ENCODE assay signal across 22 mouse cellular contexts in genomic region chr19:57170880-57171279, GRCm38 (mm10).
A peak's percentile ranks its signal among the peaks of the same experiment; 100 is the strongest.
DNase-seq lines count a peak whose midpoint lies in the region; ATAC-seq and TF ChIP-seq lines count a peak whose summit lies in the region.
"Had no signal": no experiment of that assay in that cellular context is flagged by ENCODE, and none has a peak within 500 bp of the region (broad histone marks: within the 10 kb centered on the region; RNA-seq: fewer than 3 reads in every experiment).

No protein-coding gene starts in this region.

- H3K27me3 ChIP-seq in heart, adult 2 months (ENCODE audit: control insufficient read depth, insufficient read depth, low read length), result no peaks in the 10 kb centered on the region
- H3K27me3 ChIP-seq in heart, embryonic 13.5 days (replicated peaks), result no peaks in the 10 kb centered on the region
- no peaks in the 10 kb centered on the region for H3K27me3 ChIP-seq in liver, embryonic 16.5 days (ENCODE audit: control insufficient read depth, insufficient read depth, low read depth, low read length)
- no peaks in the 10 kb centered on the region for H3K27me3 ChIP-seq in liver, postnatal 0 days (ENCODE audit: insufficient read depth, low read length)
- no peaks in the 10 kb centered on the region; the same call in 1 of the 2 replicates for H3K27me3 ChIP-seq in liver, embryonic 11.5 days (replicated peaks; ENCODE audit: control insufficient read depth, insufficient read depth, low read length)
- H3K27me3 ChIP-seq: CH12.LX, Patski had no signal

- intact Hi-C loops in heart, adult 2 months (cut with DNase I), result no loop called here
- intact Hi-C loops in heart, postnatal 14 days (cut with DNase I), result no loop called here

- TF ChIP-seq CTCF in heart, adult 2 months (IDR thresholded peaks at IDR 0.05), result no peak
- no peak for TF ChIP-seq CTCF in liver, postnatal 0 days (IDR thresholded peaks at IDR 0.05; ENCODE audit: low read depth)

- H3K9me3 ChIP-seq in heart, embryonic 13.5 days, result no peaks in the 10 kb centered on the region
- H3K9me3 ChIP-seq in liver, embryonic 16.5 days (replicated peaks; ENCODE audit: control insufficient read depth, low read length), result no peaks in the 10 kb centered on the region
- H3K9me3 ChIP-seq in liver, postnatal 0 days (ENCODE audit: low read length), result no peaks in the 10 kb centered on the region
- H3K9me3 ChIP-seq in liver, embryonic 11.5 days (ENCODE audit: control insufficient read depth, low read length), result no peaks in the 10 kb centered on the region
- H3K9me3 ChIP-seq: G1E had no signal

- no peak for TF ChIP-seq POLR2A in heart, adult 2 months (IDR thresholded peaks at IDR 0.05; ENCODE audit: insufficient read depth, low read depth, low read length)

- H3K36me3 ChIP-seq in heart, adult 2 months (ENCODE audit: control insufficient read depth, insufficient read depth, low read length), result peaks cover 61% of the 10 kb centered on the region
- H3K36me3 ChIP-seq in heart, embryonic 13.5 days, result peaks cover 15% of the 10 kb centered on the region
- no peaks in the 10 kb centered on the region for H3K36me3 ChIP-seq in liver, embryonic 16.5 days (ENCODE audit: control insufficient read depth, insufficient read depth)
- H3K36me3 ChIP-seq in liver, postnatal 0 days (replicated peaks; ENCODE audit: insufficient read depth, low read length), result 0 out of 2 replicates have a peak, but pooled peaks cover 2% of the 10 kb centered on the region
- no peaks in the 10 kb centered on the region for H3K36me3 ChIP-seq in liver, embryonic 11.5 days (ENCODE audit: control insufficient read depth, insufficient read depth, low read length)
- H3K36me3 ChIP-seq: G1E had no signal

- TF ChIP-seq EP300 in heart, adult 2 months (IDR thresholded peaks at IDR 0.05; ENCODE audit: insufficient read depth, low read depth, low read length), result no peak
- TF ChIP-seq EP300 in liver, postnatal 0 days (IDR thresholded peaks at IDR 0.05; ENCODE audit: low read depth), result no peak

- no peak overlapping the region for H3K9ac ChIP-seq in heart, adult 2 months (ENCODE audit: low read depth, low read length)
- 0 out of 2 replicates have a peak overlapping the region, but pooled peaks have one; percentile 2 for H3K9ac ChIP-seq in heart, embryonic 13.5 days
- H3K9ac ChIP-seq in liver, embryonic 16.5 days (ENCODE audit: low read depth, low read length), result no peak overlapping the region
- no peak overlapping the region for H3K9ac ChIP-seq in liver, postnatal 0 days (replicated peaks)
- H3K9ac ChIP-seq in liver, embryonic 11.5 days (ENCODE audit: low read depth, low read length), result no peak overlapping the region

- WGBS in heart, adult 2 months, result 67% methylated on average over 5 of the region's 5 CpGs
- WGBS in heart, embryonic 13.5 days, result 75% methylated on average over 5 of the region's 5 CpGs
- 54% methylated on average over 5 of the region's 5 CpGs for WGBS in liver, embryonic 16.5 days (ENCODE audit: insufficient replicate concordance)
- WGBS in liver, postnatal 0 days (ENCODE audit: insufficient replicate concordance), result 65% methylated on average over 5 of the region's 5 CpGs
- WGBS in liver, embryonic 11.5 days, result 75% methylated on average over 5 of the region's 5 CpGs

- DNase-seq in heart, adult 2 months, result no peak
- no peak for DNase-seq in heart, postnatal 14 days
- DNase-seq in heart, adult 8-10 months (ENCODE audit: low spot score), result no peak
- no peak for DNase-seq in liver
- DNase-seq in liver, postnatal 0 days, result no peak
- no peak for DNase-seq in liver, embryonic 11.5 days (ENCODE audit: low spot score)
- DNase-seq: adrenal gland, adult 2 months; adrenal gland, adult 8-10 months; adrenal gland, postnatal 10 days; adrenal gland, postnatal 14 days; adrenal gland, postnatal 25 days; adrenal gland, postnatal 36 days; B cell, adult 2 months; cerebellum, adult 11 months; cerebellum, adult 11-12 months had no signal

- H3K4me1 ChIP-seq in heart, adult 2 months (ENCODE audit: control insufficient read depth, insufficient read depth, low read length), result peaks cover 33% of the 10 kb centered on the region
- H3K4me1 ChIP-seq in heart, embryonic 13.5 days, result peaks cover 60% of the 10 kb centered on the region
- no peaks in the 10 kb centered on the region; the same call in 1 of the 2 replicates for H3K4me1 ChIP-seq in liver, embryonic 16.5 days (ENCODE audit: control insufficient read depth, low read depth, low read length)
- H3K4me1 ChIP-seq in liver, postnatal 0 days (ENCODE audit: insufficient read depth), result peaks cover 17% of the 10 kb centered on the region
- H3K4me1 ChIP-seq in liver, embryonic 11.5 days (replicated peaks; ENCODE audit: control insufficient read depth, insufficient read depth, low read length), result no peaks in the 10 kb centered on the region

- H3K27ac ChIP-seq in heart, adult 2 months, result peak overlapping the region; percentile 39
- H3K27ac ChIP-seq in heart, embryonic 13.5 days (replicated peaks), result no peak overlapping the region
- H3K27ac ChIP-seq in liver, embryonic 16.5 days (ENCODE audit: low read length), result no peak overlapping the region
- H3K27ac ChIP-seq in liver, postnatal 0 days (ENCODE audit: low read depth), result 0 out of 2 replicates have a peak overlapping the region, but pooled peaks have one; percentile 7
- no peak overlapping the region for H3K27ac ChIP-seq in liver, embryonic 11.5 days (ENCODE audit: low read depth, low read length)

- ATAC-seq in heart, embryonic 13.5 days (ENCODE audit: extremely low read depth, insufficient number of reproducible peaks, low FRiP score, low TSS enrichment), result no peak
- peak; percentile 73 for ATAC-seq in liver, embryonic 16.5 days (ENCODE audit: low read depth)
- ATAC-seq in liver, postnatal 0 days, result peak; percentile 59; the same call in 1 of the 2 replicates
- ATAC-seq in liver, embryonic 11.5 days (replicated peaks; ENCODE audit: low FRiP score), result no peak
- ATAC-seq: activated CD4-positive, CD25-positive, alpha-beta regulatory T cell, adult 4 months; CD4-positive, CD25-positive, alpha-beta regulatory T cell, adult 4 months; Patski had no signal

- H3K4me3 ChIP-seq in heart, adult 2 months, result no peak overlapping the region
- H3K4me3 ChIP-seq in heart, embryonic 13.5 days, result no peak overlapping the region
- no peak overlapping the region for H3K4me3 ChIP-seq in liver, embryonic 16.5 days (ENCODE audit: low read depth, low read length)
- H3K4me3 ChIP-seq in liver, postnatal 0 days (ENCODE audit: low read depth, low read length), result no peak overlapping the region
- no peak overlapping the region for H3K4me3 ChIP-seq in liver, embryonic 11.5 days (ENCODE audit: low read depth, low read length)

- H3K79me2 ChIP-seq in heart, adult 2 months (replicated peaks; ENCODE audit: control insufficient read depth, insufficient read depth, low read length), result peaks cover 8% of the 10 kb centered on the region

- H3K4me2 ChIP-seq in heart, embryonic 13.5 days, result no peak overlapping the region
- H3K4me2 ChIP-seq in liver, embryonic 16.5 days (ENCODE audit: low read depth, low read length), result no peak overlapping the region
- H3K4me2 ChIP-seq in liver, postnatal 0 days (ENCODE audit: low read depth, low read length), result no peak overlapping the region
- no peak overlapping the region for H3K4me2 ChIP-seq in liver, embryonic 11.5 days

Comparison
In these comparisons a context has a peak if more than half of its experiments do, and no peak if none do; other contexts are left out.
1. H3K27ac ChIP-seq: peak in heart, adult 2 months (single experiment) and liver, postnatal 0 days (single experiment); none in heart, embryonic 13.5 days (single experiment), liver, embryonic 16.5 days (single experiment) and liver, embryonic 11.5 days (single experiment).
2. ATAC-seq: peak in liver, embryonic 16.5 days (single experiment) and liver, postnatal 0 days (single experiment); none in heart, embryonic 13.5 days (single experiment) and liver, embryonic 11.5 days (single experiment).